Mouse (Mus musculus) ES-E14 (cell line): ENCODE measurements around the gene Gm8773.

Experiments used
- CHD2 ChIP-seq: IDR thresholded peaks from 2 replicates; pipeline ENCODE4 v1.6.1; 2014; ENCODE audit warnings: mild to moderate bottlenecking, low read depth, low read length, inconsistent platforms
- ZC3H11A ChIP-seq: IDR thresholded peaks from 2 replicates; pipeline ENCODE4 v1.6.1; 2012; ENCODE audit warnings: low read depth, mild to moderate bottlenecking, inconsistent platforms, low read length, borderline replicate concordance
- ZNF384 ChIP-seq: IDR thresholded peaks from 2 replicates; pipeline ENCODE4 v1.6.1; 2012; ENCODE audit warnings: low read depth, low read length, inconsistent platforms

DNA sequence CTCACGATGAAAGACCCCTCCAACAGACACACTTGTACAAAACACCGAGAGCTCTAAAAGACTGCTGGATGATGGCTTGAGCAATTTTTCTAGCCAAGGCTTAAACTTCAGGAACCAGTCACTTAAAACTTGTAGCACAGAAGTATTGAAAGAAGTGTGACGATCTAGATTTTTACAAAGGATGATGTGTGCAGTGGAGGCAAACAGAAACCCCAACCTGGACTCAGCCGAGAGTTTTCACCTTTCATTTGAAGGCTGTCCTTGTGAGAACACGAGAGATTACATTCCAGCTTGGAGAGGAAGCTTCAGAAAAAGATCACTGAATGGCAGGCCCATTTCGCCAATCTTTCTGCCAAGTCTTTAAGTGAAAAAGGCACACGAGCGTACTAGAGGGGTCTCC lies 13.8 kb upstream of the Gm8773 start:
- no peak for TF ChIP-seq ZNF384
- TF ChIP-seq ZC3H11A = no peak
- no peak for TF ChIP-seq CHD2
